Mouse (Mus musculus) CH12.LX (cell line): Measurements from ENCODE around the gene Gsc.

Experiments
- BHLHE40 ChIP-seq: IDR thresholded peaks from 2 replicates; pipeline ENCODE4 v1.6.1; 2011; ENCODE audit warnings: mild to moderate bottlenecking, low read depth, low read length, improper control_type of control experiment
- CTCF ChIP-seq, 2 experiments: IDR thresholded peaks in 1 of 2; conservative IDR thresholded peaks in 1 of 2; 2 replicates each; pipeline ENCODE4 v1.5.1; 2011 to 2012; ENCODE audit warnings: low read depth in 2 of 2, low read length in 2 of 2, improper control_type of control experiment in 1 of 2, inconsistent platforms in 1 of 2, mild to moderate bottlenecking in 1 of 2, moderate library complexity in 1 of 2
- MAX ChIP-seq: IDR thresholded peaks from 2 replicates; pipeline ENCODE4 v1.6.1; 2011; ENCODE audit warnings: low read length, improper control_type of control experiment
- POLR2A ChIP-seq: IDR thresholded peaks from 2 replicates; pipeline ENCODE4 v1.6.1; 2011; ENCODE audit warnings: low read depth, mild to moderate bottlenecking, improper control_type of control experiment, low read length

- no peak for TF ChIP-seq CTCF (conservative IDR thresholded peaks at IDR 0.05 in 1 of 2, IDR thresholded peaks at IDR 0.05 in 1 of 2; ENCODE audit: low read depth in 2 of 2, low read length in 2 of 2)
- TF ChIP-seq POLR2A = no peak
- no peak for TF ChIP-seq BHLHE40
- no peak for TF ChIP-seq MAX
Observed at GRCm38 (mm10) chr12:104425591-104425990, 47.5 kb downstream of the Gsc start.
